Mouse (Mus musculus): ENCODE measurements at regions not wholly inside any gene's neighbourhood (a gene's known extent, or its start where the extent isn't known, plus 50 kb on each side); places are given as distances from the start of the nearest gene placed in this dataset.

DNA sequence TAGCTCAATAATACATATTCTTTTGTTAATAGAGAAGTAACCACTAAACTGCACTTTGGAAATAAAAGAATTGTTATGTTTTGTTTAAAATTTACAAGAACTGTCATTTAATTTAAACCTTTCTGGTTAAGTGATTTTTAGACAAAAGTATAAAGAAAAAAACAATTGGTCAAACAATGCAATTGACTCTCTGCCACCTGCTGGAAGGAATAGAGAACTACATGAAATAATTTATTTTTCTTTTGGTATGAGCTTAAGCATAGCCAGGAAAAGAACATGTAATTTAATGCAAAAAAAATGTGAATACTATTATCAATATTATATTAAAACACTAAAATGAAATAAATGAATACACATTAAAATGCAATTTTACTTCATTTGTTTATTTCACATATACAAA, 465.5 kb upstream of the Pcdh10 start:
- DNase-seq (ENCODE audit: low read depth, low spot score), result peak; percentile 1

DNA sequence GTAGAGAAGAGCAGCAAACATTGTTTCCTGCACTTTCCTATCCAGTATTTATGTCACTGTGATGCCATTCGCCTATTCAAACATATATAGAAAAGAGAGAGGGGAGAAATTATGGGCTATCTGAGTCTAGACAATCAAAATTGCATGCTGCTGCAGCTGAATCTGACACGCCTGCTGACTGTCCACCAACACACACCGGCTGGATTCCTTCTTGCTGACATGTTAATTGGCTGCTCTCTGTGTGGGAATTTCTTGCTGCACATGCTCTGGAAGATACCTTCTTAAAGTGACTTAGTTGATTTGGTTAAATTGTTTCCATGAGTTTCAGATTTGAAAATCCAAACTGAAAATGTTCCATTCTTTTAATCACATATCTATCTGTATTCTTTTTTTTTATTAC, 463.9 kb upstream of the Pcdh10 start:
- no peak for DNase-seq (ENCODE audit: low read depth, low spot score)
